Mouse (Mus musculus): ENCODE measurements around the gene Bves. TPM values are rescaled to one million over a fixed set of nuclear protein-coding genes. Genes with fewer than 3 reads are reported as not detected.

The Bves gene
- polyA plus RNA-seq, 1 experiment from 2014 or later, result 65.6 TPM

- Histone ChIP-seq H3K9me3 (replicated peaks) (no peaks in the 10 kb centered on the region), H3K4me3 (no peak overlapping the region), H3K4me2 (no peak overlapping the region), H3K9ac (no peak overlapping the region), H3K27ac (ENCODE audit: poor library complexity, severe bottlenecking) (no peak overlapping the region), H3K36me3 (no peaks in the 10 kb centered on the region), H3K4me1 (replicated peaks) (no peaks in the 10 kb centered on the region), H3K27me3 (replicated peaks) (no peaks in the 10 kb centered on the region)
- WGBS, result 68% methylated on average over 7 of the region's 7 CpGs
- ATAC-seq (ENCODE audit: insufficient number of reproducible peaks, low FRiP score), result no peak
These were observed 64.2 kb downstream of the Bves start for GRCm38 (mm10) chr10:45399702-45400243.

- no peaks in the 10 kb centered on the region for H3K36me3 ChIP-seq
- 64% methylated on average over 10 of the region's 10 CpGs for WGBS
- no peaks in the 10 kb centered on the region for H3K4me1 ChIP-seq (replicated peaks)
- H3K9me3 ChIP-seq (replicated peaks), result no peaks in the 10 kb centered on the region
- H3K4me3 ChIP-seq, result no peak overlapping the region
- H3K4me2 ChIP-seq, result no peak overlapping the region
- no peaks in the 10 kb centered on the region for H3K27me3 ChIP-seq (replicated peaks)
- H3K9ac ChIP-seq, result no peak overlapping the region
- ATAC-seq (ENCODE audit: insufficient number of reproducible peaks, low FRiP score), result no peak
- no peak overlapping the region for H3K27ac ChIP-seq (ENCODE audit: poor library complexity, severe bottlenecking)
These were observed 75.2 kb downstream of the Bves start for GRCm38 (mm10) chr10:45410624-45411341.

- no peak for ATAC-seq (ENCODE audit: insufficient number of reproducible peaks, low FRiP score)
- Histone ChIP-seq H3K27me3 (replicated peaks) (no peaks in the 10 kb centered on the region), H3K36me3 (no peaks in the 10 kb centered on the region), H3K9me3 (replicated peaks) (no peaks in the 10 kb centered on the region), H3K4me1 (replicated peaks) (no peaks in the 10 kb centered on the region), H3K27ac (ENCODE audit: poor library complexity, severe bottlenecking) (no peak overlapping the region), H3K4me3 (no peak overlapping the region), H3K4me2 (no peak overlapping the region), H3K9ac (no peak overlapping the region)
- WGBS, result 62% methylated on average over 2 of the region's 2 CpGs
These were observed 76.2 kb downstream of the Bves start for GRCm38 (mm10) chr10:45411741-45412140.

GRCm38 (mm10) chr10:45412144-45412543 lies 76.6 kb downstream of the Bves start:
- no peak overlapping the region for H3K4me3 ChIP-seq
- no peak overlapping the region for H3K27ac ChIP-seq (ENCODE audit: poor library complexity, severe bottlenecking)
- H3K27me3 ChIP-seq (replicated peaks), result no peaks in the 10 kb centered on the region
- no peak overlapping the region for H3K9ac ChIP-seq
- 81% methylated on average over 5 of the region's 5 CpGs for WGBS
- no peak overlapping the region for H3K4me2 ChIP-seq
- no peaks in the 10 kb centered on the region for H3K9me3 ChIP-seq (replicated peaks)
- no peaks in the 10 kb centered on the region for H3K36me3 ChIP-seq
- H3K4me1 ChIP-seq (replicated peaks), result no peaks in the 10 kb centered on the region
- no peak for ATAC-seq (ENCODE audit: insufficient number of reproducible peaks, low FRiP score)

Other genes starting within 250 kb of the Bves start
- gene Popdc3, start 157.7 kb upstream of the Bves start, polyA plus RNA-seq (2016; fragmentation: Nextera tagmentation; extraction: Ambion mirVana), result 22.9 and 24.9 TPM in 2 replicates
- 4.9 and 6.0 TPM in 2 replicates for gene Lin28b, start 150.6 kb downstream of the Bves start, polyA plus RNA-seq (2016; fragmentation: Nextera tagmentation; extraction: Ambion mirVana)
- 21.9 and 23.0 TPM in 2 replicates for gene Hace1, start 242.1 kb downstream of the Bves start, polyA plus RNA-seq (2016; fragmentation: Nextera tagmentation; extraction: Ambion mirVana)

Data from heart, embryonic 12.5 days (tissue).